Mouse (Mus musculus) urinary bladder, postnatal 36 days (tissue): ENCODE data around the gene Sik1.
A peak's percentile ranks its signal among the peaks of the same experiment; 100 is the strongest.

Source experiments
- DNase-seq, 2 experiments: peaks; one replicate each; pipeline ENCODE4 v3.0.0; 2022; ENCODE audit warnings: low spot score in 2 of 2, mixed read lengths in 1 of 2

The Sik1 gene

GRCm38 (mm10) chr17:31875326-31875930 lies 19.8 kb upstream of the Sik1 start:
- DNase-seq, result peak in 1 of 2 experiments; percentile 1

- DNase-seq, result peak in 1 of 2 experiments; percentile 1
These were observed 19.1 kb upstream of the Sik1 start for GRCm38 (mm10) chr17:31874691-31875090.

- DNase-seq, result peak in 1 of 2 experiments; percentile 70
These were observed 18.4 kb upstream of the Sik1 start for GRCm38 (mm10) chr17:31873973-31874372.

- peak in 1 of 2 experiments; percentile 1 for DNase-seq
These were observed 17.7 kb upstream of the Sik1 start for GRCm38 (mm10) chr17:31873185-31873870.

DNA sequence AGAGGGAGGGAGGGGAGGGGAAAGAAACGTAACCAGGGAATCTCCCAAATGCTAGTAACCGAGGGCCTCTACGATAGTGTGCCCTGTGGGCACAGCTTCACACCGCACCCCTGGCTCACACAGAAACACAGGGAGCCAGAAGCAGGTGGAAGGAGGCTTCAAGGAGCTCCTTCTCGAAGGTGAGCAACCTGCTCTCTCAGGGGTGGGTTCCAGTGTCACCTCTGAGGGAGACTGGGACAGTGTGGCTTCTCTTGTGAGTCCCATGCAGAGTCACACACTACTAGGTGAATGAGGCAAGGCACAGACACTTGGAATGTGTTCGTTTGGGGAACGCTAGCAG lies 17.2 kb upstream of the Sik1 start:
- no peak for DNase-seq

DNA sequence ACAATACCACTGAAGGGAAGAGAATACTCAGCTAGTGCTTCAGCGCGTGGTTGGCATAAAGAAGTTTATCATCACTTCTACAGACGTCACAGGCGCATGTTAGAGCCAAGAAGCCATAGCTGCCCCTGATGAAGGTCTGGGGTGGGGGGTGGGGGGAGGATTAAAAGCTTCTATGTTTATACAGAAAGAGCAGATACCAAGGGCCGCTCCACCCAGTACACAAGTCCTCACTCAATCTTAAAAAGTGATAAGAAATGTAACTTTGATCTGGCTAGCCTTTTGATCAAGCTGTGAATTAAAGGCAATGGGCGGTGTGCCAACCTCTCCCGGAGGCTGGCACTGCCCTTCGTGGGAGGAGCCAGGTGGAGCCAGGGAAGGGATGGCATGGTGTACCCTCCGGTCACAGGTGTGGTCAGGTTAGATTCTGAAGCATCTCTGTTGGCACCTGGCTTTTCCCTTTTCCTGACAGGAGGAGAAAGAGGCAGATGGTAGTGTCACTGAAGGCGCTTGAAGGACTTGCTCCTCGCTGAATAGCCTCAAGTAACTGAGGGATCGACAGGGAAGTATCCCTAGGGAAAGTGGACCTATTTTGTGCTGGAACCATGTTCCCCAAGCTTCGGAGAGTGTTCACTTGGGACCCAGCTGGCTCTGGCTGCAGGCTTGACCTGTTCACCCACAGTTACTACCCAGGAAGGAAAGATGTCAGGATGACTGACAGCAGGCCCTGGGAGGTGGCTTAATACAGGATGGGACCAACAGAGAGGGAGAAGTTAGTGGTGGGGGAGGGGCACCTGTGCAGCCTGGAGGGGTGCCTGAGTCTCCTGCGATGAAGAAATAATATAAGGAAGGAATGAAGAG lies 16.6 kb upstream of the Sik1 start:
- DNase-seq, result peak in 1 of 2 experiments; percentile 1

DNA sequence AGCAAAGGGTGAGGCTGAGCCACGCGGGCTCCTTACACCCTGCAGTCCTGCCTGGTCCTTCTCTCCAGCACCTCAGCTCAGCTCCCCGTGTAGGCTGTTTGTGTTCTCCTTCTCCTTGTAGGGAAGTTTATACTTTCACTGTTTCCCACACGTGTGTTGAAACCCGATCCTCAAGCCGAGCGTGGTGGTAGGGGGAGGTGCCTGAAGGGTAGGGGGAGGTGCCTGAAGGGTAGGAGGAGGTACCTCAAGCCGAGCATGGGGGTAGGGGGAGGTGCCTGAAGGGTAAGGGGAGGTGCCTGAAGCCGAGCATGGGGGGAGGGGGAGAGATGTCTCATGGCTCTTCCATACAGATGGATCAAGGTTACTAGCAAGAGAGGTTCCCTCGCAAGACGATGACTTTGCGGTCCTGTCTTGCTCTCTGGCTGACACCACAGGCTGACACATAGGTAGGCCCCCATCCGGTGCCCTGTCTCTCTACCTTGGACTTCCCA lies 15.4 kb upstream of the Sik1 start:
- DNase-seq, result peak in 1 of 2 experiments; percentile 1

- peak in 1 of 2 experiments; percentile 0 for DNase-seq
These were observed 14.8 kb upstream of the Sik1 start for GRCm38 (mm10) chr17:31870446-31870845.

GRCm38 (mm10) chr17:31868076-31868475 lies 12.5 kb upstream of the Sik1 start:
- DNase-seq, result peak in 1 of 2 experiments; percentile 0

- peak in 1 of 2 experiments; percentile 0 for DNase-seq
These were observed 11.5 kb upstream of the Sik1 start for GRCm38 (mm10) chr17:31867061-31867460.

- DNase-seq, result peak in 1 of 2 experiments; percentile 2
These were observed 10.0 kb upstream of the Sik1 start for GRCm38 (mm10) chr17:31865636-31866035.

DNA sequence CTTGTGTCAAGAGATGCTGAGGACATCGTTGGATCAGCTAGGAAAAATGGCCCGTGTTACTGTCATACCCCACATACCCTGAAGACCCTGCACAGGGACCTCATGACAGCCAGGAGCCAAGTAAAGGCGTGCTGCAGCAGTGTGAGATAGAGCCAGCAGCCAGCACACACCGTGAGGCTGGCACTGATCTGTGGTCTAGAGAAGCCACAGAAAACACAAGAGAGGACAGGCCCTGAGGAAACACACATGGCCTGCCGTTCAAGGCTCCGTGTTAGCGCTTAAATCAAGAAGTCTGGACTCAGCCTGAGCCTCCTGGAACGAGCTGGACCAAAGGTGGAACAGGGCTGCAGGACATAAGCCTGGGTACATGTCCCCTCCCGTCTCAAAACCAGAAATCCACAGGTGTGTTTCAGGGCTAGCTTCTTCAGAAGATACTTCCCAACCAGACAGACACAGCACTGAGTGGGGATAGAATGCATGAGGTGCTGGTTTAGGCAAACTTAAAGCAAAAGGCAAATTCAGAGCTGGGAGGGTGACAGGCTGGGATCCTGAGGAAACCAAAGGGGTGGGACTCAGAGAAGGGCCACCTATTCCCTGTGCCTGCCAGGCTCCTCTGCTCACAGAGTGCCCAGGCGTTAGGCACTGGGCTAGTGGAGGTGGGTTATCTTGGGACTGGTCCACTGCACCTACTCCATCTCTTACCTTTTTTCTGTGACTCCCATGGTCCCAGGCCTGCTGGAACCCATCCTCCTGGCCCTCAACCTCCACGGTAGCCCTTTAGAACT lies 9.3 kb upstream of the Sik1 start:
- DNase-seq, result peak in 1 of 2 experiments; percentile 0

DNA sequence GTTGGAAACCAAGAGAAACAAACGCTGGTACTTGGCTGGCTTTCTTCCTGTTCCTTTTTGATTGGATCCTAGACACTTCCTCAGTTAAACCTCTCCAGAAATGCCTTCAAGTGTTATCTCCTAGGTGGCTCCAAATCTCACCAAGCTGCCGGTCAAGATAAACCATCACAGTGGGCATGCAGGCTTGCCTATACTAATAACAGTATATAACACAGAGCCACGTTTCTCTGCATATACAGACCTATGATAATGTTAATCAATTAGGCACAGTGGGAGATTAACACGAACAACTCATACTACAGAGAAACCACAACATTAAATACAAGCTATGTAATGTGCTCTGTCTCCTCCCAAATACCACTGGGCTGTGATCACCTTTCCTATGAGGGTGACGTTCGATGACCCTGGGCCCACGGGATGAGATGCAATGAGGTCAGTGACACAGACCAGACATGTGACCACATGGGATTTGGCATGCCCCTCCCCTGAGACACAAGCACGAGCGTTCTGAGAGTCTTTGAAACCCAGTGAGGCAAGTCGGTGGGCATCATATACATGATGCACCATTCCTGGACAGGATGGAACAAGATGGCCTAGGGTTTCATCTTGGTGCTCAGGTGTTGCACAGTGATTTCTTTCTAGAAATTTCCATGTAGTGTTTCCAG lies 7.7 kb upstream of the Sik1 start:
- peak in 1 of 2 experiments; percentile 0 for DNase-seq

- DNase-seq, result peak in 1 of 2 experiments; percentile 7
These were observed 6.5 kb upstream of the Sik1 start for GRCm38 (mm10) chr17:31862136-31862535.

GRCm38 (mm10) chr17:31861661-31862060 lies 6.1 kb upstream of the Sik1 start:
- peak in 1 of 2 experiments; percentile 0 for DNase-seq

GRCm38 (mm10) chr17:31860856-31861255 lies 5.3 kb upstream of the Sik1 start:
- DNase-seq, result no peak

- no peak for DNase-seq
These were observed 3.8 kb upstream of the Sik1 start for GRCm38 (mm10) chr17:31859367-31859766.

GRCm38 (mm10) chr17:31858786-31859185 lies 3.2 kb upstream of the Sik1 start:
- DNase-seq, result no peak

DNA sequence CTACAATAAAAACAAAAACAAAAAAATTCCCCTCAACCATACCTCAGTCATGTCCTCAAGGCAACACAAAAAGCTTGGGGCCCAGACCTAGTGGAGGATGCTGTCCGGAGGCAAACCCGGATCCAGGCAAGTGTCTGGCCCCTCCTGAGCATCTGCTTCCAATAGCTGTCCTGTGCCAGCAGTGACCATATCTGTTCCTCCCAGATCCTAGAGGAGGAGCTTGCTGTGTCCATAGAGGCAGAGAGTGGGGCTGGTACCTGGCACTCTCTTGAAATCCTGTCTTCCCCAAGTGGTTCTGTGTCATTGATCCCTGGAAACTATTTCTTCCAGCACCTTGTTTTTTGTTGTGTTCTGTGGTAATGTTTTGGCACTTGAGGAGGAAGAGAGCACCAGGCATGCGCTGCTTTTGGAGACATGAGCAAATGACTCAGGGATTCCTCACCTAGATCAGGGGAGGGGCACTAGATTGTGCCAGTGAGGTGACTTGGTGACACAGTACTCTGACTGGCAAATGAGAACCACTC lies 2.4 kb upstream of the Sik1 start:
- DNase-seq, result no peak

GRCm38 (mm10) chr17:31857251-31857650 lies 1.6 kb upstream of the Sik1 start:
- DNase-seq, result no peak
